Mouse (Mus musculus) adrenal gland (tissue): ENCODE results near the gene Fbxl22.

Experiments
- intact Hi-C: fragments of 180-260 bp; cut with DNase I; formaldehyde crosslinking; loops from one replicate; pipeline ENCODE4 v1.15.1; 2025
- long read RNA-seq, 2 experiments: library from polyadenylated mRNA; unstranded; transcript quantifications; one replicate each; pipeline ENCODE4 v2.0.0; 2020; ENCODE audit warnings: borderline replicate concordance in 1 of 2; ENCODE audit not compliant: insufficient replicate concordance in 1 of 2

The Fbxl22 gene
- long read RNA-seq, experiment 1, partial matches to known transcripts: 0 of 1 reads
- long read RNA-seq, experiment 1, other reads (novel, unspliced or antisense): 0 of 1 reads
- long read RNA-seq, experiment 2: 0 reads

- intact Hi-C loops: no loop called here
Measured at GRCm38 (mm10) chr9:66514256-66514770, at the start of gene Fbxl22. Fbxl22 (minus strand) TSS chr9:66514593.

GRCm38 (mm10) chr9:66562215-66562614, 47.8 kb upstream of the Fbxl22 start:
- intact Hi-C loops: no loop called here

DNA sequence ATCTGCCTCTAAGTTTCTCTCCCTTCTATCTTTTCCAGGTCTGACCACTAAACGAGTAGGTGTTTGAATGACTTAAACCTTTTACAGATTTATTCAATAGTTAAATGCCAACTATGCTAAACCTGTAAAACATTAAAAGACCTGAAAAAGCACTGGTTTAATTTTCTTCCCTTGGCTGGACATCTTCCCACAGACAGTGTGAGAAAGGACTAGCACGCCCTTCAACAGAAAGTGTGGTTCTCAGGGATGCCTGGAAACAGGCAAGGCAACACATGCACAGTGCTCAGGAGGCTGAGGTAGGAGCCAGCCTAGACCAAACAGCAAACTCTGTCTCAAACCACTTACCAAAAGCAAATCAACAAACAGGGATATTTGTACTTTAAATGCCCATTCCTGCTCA, 47.1 kb upstream of the Fbxl22 start:
- intact Hi-C loops: no loop called here

DNA sequence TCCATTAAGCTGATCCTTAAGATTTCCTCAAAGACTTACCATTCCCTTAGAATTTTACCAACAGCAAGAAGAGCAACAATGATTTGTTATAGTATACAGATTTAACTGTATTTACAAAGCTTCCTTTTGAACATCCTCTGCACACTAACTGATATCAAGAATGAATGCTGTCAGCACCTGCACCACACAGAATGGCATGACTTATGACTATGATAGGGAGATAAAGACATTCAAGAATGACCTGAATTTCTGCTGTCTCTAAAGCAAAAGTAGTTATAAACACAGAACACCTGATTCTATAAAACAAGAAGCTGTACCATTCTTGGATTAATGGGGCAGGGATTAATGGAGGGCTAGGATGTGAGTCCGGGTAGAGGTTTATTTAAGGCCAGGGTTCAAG, 46.3 kb upstream of the Fbxl22 start:
- intact Hi-C loops: no loop called here

DNA sequence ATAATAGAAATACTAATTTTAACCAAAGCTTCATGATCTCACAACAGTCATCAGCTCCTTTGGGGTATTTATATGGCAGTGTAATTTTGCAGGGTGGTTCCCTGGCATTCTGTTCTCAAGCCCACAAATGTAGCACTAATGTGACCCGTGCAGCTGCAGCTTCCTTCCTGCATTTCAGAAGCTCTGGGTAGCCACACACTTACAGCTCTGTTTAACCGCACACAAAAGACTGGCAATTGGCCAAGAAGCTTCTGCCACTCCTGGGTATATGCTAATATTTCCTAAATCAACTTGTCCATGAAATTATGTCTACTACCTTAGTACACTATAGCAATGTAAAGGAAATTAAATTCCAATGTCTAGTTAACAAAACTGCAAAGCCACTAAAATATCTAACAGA, 45.9 kb upstream of the Fbxl22 start:
- intact Hi-C loops: no loop called here

DNA sequence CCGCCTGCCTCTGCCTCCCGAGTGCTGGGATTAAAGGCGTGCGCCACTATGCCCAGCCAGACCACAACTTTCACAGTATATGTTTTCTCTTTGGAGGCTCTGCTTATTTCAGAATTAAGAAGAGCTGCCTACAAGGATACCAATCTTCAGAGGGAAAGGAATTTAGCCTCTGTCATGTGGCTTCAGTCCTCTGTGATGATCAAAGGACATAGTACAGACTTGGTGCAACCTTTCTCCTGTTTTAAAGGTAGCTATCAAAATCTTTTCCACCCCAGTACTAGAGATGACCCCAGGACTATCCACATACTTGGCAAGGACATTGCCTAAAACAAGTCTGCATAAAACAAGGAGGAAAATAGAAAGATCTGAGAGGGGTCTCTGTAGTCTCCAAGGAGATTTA, 44.6 kb upstream of the Fbxl22 start:
- intact Hi-C loops: loop anchor here (5.0 kb wide), 1 partner anchor 33 kb away; the partner anchor contains the start of gene Usp3

- intact Hi-C loops: no loop called here
Measured at GRCm38 (mm10) chr9:66542785-66543184, 28.4 kb upstream of the Fbxl22 start.

DNA sequence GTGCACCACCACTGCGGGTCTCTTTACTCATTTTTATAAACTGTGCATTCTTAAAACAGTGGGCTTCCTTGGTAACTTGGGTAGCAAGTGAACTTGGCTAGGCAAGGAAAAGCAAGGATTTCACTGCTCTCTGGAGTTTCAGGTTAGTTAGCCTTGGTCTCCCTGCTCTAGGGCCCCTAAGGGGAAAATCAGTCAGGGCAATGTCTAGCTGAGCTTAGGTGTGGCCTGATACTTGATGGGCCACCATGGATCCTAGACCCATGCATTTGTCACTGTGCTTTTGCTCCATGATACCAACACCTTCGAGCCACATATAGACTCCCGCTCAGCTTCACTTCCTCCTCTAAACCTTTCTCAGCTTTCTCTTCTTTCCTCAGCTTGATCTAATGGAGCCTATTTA, 7.2 kb upstream of the Fbxl22 start:
- intact Hi-C loops: no loop called here

DNA sequence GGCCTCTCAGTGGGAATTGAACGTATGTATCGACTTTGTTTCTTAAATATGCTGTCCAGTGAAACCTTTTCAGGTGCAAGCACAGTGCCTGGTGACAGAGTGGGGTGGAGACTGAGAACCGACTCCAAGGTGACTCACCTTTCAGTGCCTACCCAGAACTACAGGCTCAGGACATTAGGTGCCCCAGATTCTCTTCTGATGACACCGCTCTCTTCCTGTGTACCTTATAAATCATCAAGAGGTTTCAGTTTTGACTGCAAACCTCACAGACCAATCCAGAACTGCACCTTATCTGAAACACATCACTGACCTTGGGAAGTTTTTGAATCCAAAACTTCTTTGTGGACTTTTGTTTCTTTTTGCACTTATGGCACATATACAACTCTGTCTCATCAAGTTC, 5.9 kb upstream of the Fbxl22 start:
- intact Hi-C loops: no loop called here

GRCm38 (mm10) chr9:66518901-66519300, 4.5 kb upstream of the Fbxl22 start:
- intact Hi-C loops: loop anchor here (5.0 kb wide), 2 partner anchors 73 to 98 kb away; partner anchors contain the start of gene Usp3

GRCm38 (mm10) chr9:66518251-66518650, 3.9 kb upstream of the Fbxl22 start:
- intact Hi-C loops: loop anchor here (5.0 kb wide), 2 partner anchors 74 to 99 kb away; partner anchors contain the start of gene Usp3

GRCm38 (mm10) chr9:66517746-66518145, 3.4 kb upstream of the Fbxl22 start:
- intact Hi-C loops: loop anchor here (5.0 kb wide), 2 partner anchors 75 to 100 kb away; partner anchors contain the start of gene Usp3

DNA sequence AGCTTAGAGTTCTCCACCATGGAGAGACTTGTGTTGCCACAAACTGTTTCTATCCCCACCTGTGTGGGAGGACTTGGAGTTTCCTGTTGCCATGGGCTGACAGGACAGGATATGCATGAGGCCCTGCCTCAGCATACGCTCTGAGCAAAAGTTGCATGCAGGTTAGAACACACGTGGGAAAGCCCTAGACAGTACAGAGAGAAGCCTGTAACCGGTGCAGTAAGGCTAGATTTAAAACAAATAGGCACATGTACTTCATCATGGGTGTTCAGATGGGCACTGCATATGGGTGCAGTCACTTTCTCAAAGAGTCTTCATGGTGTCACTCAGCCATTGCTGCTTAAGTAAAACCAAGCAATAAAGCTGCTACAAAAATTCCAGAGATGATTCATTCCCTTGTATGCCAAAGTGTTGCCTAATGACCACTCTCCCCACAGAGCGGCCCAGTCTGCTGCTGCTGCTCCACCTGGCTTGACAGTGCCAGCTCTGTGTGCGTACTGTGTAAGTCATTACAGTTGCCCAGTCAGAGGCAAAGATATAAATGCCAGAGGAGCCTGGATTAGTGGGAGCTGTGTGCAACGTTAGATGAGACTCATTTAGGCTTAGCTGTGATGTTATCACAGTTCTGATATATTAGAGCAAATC, 2.0 kb upstream of the Fbxl22 start:
- intact Hi-C loops: loop anchor here (5.0 kb wide), 2 partner anchors 76 to 101 kb away; partner anchors contain the start of gene Usp3

- intact Hi-C loops: loop anchor here (5.0 kb wide), 2 partner anchors 77 to 102 kb away; partner anchors contain the start of gene Usp3
Measured at GRCm38 (mm10) chr9:66515680-66516210, 1.4 kb upstream of the Fbxl22 start.

DNA sequence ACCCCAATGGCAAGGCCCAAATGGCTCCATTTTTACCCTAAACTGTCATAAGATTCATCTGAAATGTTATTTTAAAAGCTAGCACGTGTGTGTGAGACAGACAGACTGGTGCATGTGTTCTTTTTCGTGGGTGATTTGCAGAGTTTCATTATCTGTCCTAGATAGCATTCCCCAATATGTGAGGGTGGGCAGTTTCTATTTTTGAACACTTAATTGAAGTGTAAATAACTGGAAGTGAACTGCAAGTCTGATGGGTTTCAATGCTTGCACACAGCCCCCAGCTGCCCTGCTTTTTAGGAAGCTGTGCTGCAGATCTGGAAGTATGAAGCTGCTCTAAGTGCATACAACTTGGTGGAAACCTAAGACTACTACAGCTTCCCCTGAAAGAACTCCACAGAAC, 722 bp upstream of the Fbxl22 start:
- intact Hi-C loops: loop anchor here (5.0 kb wide), 2 partner anchors 77 to 102 kb away; partner anchors contain the start of gene Usp3

DNA sequence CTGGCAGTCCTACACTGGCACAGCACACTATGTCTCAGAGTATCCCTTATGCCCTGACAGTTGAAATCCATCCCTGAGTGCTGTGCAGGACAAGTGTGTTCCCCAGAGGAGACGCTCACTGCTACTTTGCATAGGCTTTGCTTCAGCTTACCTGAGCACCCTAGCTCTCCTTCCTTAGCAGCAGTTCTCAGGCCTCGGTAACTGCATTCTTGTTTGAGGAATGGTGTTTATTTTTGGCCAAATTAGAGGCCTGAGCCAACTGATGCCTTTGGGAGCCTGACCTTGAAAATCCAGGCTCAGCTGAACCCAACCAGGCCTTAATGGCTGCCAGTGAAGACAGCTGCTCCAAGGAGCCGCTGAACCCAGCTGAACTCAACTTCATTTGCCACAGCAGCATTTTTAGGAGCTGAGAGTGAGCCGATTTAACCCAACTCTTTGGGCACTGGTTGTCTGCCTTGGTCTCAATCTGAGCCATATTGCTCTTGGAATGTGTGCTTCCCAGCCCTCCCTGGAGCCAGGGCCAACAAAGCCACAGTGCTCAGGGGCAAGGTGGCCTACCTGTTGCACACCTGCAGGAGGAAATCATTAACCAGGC, 635 bp downstream of the Fbxl22 start:
- intact Hi-C loops: no loop called here

- intact Hi-C loops: no loop called here
Measured at GRCm38 (mm10) chr9:66513150-66513549, 1.2 kb downstream of the Fbxl22 start.

DNA sequence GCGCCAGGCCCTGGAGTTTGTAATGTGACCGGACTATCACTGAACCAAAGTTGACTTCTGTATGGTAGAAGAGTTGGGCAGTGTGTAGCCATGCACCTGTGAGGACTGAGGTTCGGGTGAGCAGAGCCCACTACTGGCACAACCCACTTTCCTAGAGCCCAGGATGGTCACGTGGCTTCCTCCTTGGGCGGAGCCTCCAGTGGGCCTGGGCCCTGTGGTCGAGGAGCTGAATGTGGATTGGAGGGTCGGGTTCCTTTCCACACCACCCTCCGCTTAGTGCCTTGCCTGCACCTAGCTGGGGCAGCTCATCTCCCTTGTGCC, 2.1 kb downstream of the Fbxl22 start:
- intact Hi-C loops: no loop called here

DNA sequence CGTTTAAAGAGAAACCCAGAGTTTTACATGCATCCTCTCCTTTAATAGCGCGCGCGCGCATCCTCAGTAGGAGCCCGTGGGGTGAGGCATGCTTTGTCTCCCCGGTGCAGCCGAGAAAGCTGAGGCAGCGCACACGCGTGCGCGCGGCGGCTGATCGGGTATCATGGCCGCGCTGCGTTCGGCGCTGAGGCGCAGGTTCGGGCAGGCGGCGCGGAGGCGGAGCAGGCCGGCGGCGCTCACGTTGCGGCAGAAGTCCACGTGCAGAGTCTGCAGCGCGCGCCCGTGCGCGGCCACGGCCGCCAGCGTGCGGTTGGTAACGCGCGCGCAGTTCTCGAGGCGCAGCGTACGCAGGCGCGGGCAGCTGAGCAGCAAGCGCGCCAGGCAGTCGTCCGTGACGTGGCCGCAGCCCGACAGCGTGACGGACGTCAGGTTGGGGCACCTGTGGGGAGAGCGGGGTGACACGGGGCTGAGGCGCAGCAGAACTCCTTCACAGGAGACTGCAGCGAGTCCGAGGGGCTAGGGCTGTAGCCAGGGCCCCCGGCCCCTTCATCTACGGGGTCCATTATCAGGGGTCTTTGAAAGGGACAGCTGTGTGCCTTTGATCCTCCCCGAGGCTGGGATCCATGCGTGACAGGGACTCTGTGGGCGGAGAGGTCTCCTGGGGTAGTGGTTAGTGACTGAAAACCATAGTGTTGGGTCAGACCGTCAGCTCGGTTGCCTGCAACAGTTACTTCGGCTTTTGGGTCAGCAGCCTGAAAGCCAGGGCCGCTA, 2.6 kb downstream of the Fbxl22 start:
- intact Hi-C loops: no loop called here

GRCm38 (mm10) chr9:66510944-66511343, 3.4 kb downstream of the Fbxl22 start:
- intact Hi-C loops: no loop called here

- intact Hi-C loops: no loop called here
Measured at GRCm38 (mm10) chr9:66510351-66510841, 4.0 kb downstream of the Fbxl22 start.
